Mouse (Mus musculus): ENCODE measurements around the gene Tsc22d1.
A peak's percentile ranks its signal among the peaks of the same experiment; 100 is the strongest.

The Tsc22d1 gene

GRCm38 (mm10) chr14:76487609-76488008, 72.8 kb downstream of the Tsc22d1 start:
- DNase-seq (ENCODE audit: low read depth, low spot score): no peak

- DNase-seq (ENCODE audit: low read depth, low spot score): no peak
These were observed 73.6 kb downstream of the Tsc22d1 start for GRCm38 (mm10) chr14:76488101-76489044.

- DNase-seq (ENCODE audit: low read depth, low spot score): peak; percentile 42
These were observed 74.4 kb downstream of the Tsc22d1 start for GRCm38 (mm10) chr14:76489128-76489527.

- no peak for DNase-seq (ENCODE audit: low read depth, low spot score)
These were observed 80.3 kb downstream of the Tsc22d1 start for GRCm38 (mm10) chr14:76495022-76495421.

- DNase-seq (ENCODE audit: low read depth, low spot score): no peak
These were observed 82.4 kb downstream of the Tsc22d1 start for GRCm38 (mm10) chr14:76497187-76497586.

- DNase-seq (ENCODE audit: low read depth, low spot score): no peak
These were observed 83.4 kb downstream of the Tsc22d1 start for GRCm38 (mm10) chr14:76498210-76498609.

- DNase-seq (ENCODE audit: low read depth, low spot score): no peak
These were observed 84.7 kb downstream of the Tsc22d1 start for GRCm38 (mm10) chr14:76499492-76499891.

GRCm38 (mm10) chr14:76500036-76500435, 85.3 kb downstream of the Tsc22d1 start:
- no peak for DNase-seq (ENCODE audit: low read depth, low spot score)

GRCm38 (mm10) chr14:76503231-76503851, 88.6 kb downstream of the Tsc22d1 start:
- no peak for DNase-seq (ENCODE audit: low read depth, low spot score)

- peak; percentile 88 for DNase-seq (ENCODE audit: low read depth, low spot score)
These were observed 89.5 kb downstream of the Tsc22d1 start for GRCm38 (mm10) chr14:76504121-76504737.

GRCm38 (mm10) chr14:76505101-76505438, 90.3 kb downstream of the Tsc22d1 start:
- no peak for DNase-seq (ENCODE audit: low read depth, low spot score)

GRCm38 (mm10) chr14:76505439-76506220, 90.9 kb downstream of the Tsc22d1 start:
- DNase-seq (ENCODE audit: low read depth, low spot score): peak; percentile 93

- DNase-seq (ENCODE audit: low read depth, low spot score): no peak
These were observed 91.9 kb downstream of the Tsc22d1 start for GRCm38 (mm10) chr14:76506425-76507205.

- DNase-seq (ENCODE audit: low read depth, low spot score): no peak
These were observed 92.6 kb downstream of the Tsc22d1 start for GRCm38 (mm10) chr14:76507357-76507756.

- DNase-seq (ENCODE audit: low read depth, low spot score): no peak
These were observed 93.2 kb downstream of the Tsc22d1 start for GRCm38 (mm10) chr14:76507804-76508500.

GRCm38 (mm10) chr14:76508701-76509100, 93.9 kb downstream of the Tsc22d1 start:
- DNase-seq (ENCODE audit: low read depth, low spot score): no peak

- DNase-seq (ENCODE audit: low read depth, low spot score): no peak
These were observed 97.2 kb downstream of the Tsc22d1 start for GRCm38 (mm10) chr14:76511971-76512370.

- DNase-seq (ENCODE audit: low read depth, low spot score): no peak
These were observed 98.8 kb downstream of the Tsc22d1 start for GRCm38 (mm10) chr14:76513395-76514049.

GRCm38 (mm10) chr14:76514050-76514585, 99.4 kb downstream of the Tsc22d1 start:
- no peak for DNase-seq (ENCODE audit: low read depth, low spot score)

Data from brain, embryonic 18.5 days (tissue).